Mouse (Mus musculus) brown adipose tissue, adult 24 weeks (tissue): Measurements from ENCODE around the gene Taco1. TPM values are rescaled to one million over a fixed set of nuclear protein-coding genes. Genes with fewer than 3 reads are reported as not detected.

ENCODE experiments used
- H3K27ac ChIP-seq: fragments of 200-500 bp; replicated peaks from 2 replicates; pipeline ENCODE4 v1.5.1; 2012; ENCODE audit warnings: low read depth, mild to moderate bottlenecking, low read length
- H3K4me1 ChIP-seq: fragments of 200-500 bp; 2 replicates; pipeline ENCODE4 v1.6.1; 2012; ENCODE audit warnings: low read length, mixed read lengths; ENCODE audit not compliant: control insufficient read depth, insufficient read depth, insufficient read length
- H3K4me3 ChIP-seq: fragments of 200-500 bp; 2 replicates; pipeline ENCODE4 v1.5.1; 2012; ENCODE audit warnings: low read depth, mild to moderate bottlenecking, low read length, moderate library complexity; ENCODE audit not compliant: insufficient read depth
- polyA plus RNA-seq: library from polyadenylated mRNA; stranded (reverse); fragments of >200 nt; gene quantifications from 2 replicates; pipeline ENCODE4 v1.2.4, GENCODE M21; 2012; ENCODE audit not compliant: missing spikeins, insufficient read depth, insufficient read length

The Taco1 gene
- polyA plus RNA-seq, 1 experiment, result 48.4 TPM

- Histone ChIP-seq H3K4me3 (peak overlapping the region; percentile 96), H3K4me1 (peaks cover 15% of the 10 kb centered on the region), H3K27ac (peak overlapping the region; percentile 88)
Observed at GRCm38 (mm10) chr11:106084911-106085561, 19.2 kb downstream of the Taco1 start.

GRCm38 (mm10) chr11:106098223-106098622 is 32.4 kb downstream of the Taco1 start:
- Histone ChIP-seq H3K4me1 (peaks cover 7% of the 10 kb centered on the region), H3K27ac (peak overlapping the region; percentile 66), H3K4me3 (no peak overlapping the region)

GRCm38 (mm10) chr11:106102866-106103265 is 37.0 kb downstream of the Taco1 start:
- no peak overlapping the region for H3K27ac ChIP-seq
- H3K4me3 ChIP-seq, result no peak overlapping the region
- peaks cover 2% of the 10 kb centered on the region for H3K4me1 ChIP-seq

- no peak overlapping the region for H3K27ac ChIP-seq
- no peaks in the 10 kb centered on the region; the same call in 1 of the 2 replicates for H3K4me1 ChIP-seq
- no peak overlapping the region for H3K4me3 ChIP-seq
Observed at GRCm38 (mm10) chr11:106106047-106106587, 40.3 kb downstream of the Taco1 start.

GRCm38 (mm10) chr11:106111688-106112087 is 45.8 kb downstream of the Taco1 start:
- no peak overlapping the region for H3K4me3 ChIP-seq
- H3K27ac ChIP-seq, result no peak overlapping the region
- H3K4me1 ChIP-seq, result no peaks in the 10 kb centered on the region; the same call in 1 of the 2 replicates

GRCm38 (mm10) chr11:106122221-106122620 is 56.4 kb downstream of the Taco1 start:
- Histone ChIP-seq H3K4me3 (no peak overlapping the region), H3K27ac (peak overlapping the region; percentile 74)

GRCm38 (mm10) chr11:106122736-106123135 is 56.9 kb downstream of the Taco1 start:
- peaks cover 3% of the 10 kb centered on the region for H3K4me1 ChIP-seq
- H3K4me3 ChIP-seq, result no peak overlapping the region
- H3K27ac ChIP-seq, result peak overlapping the region; percentile 74

More at GRCm38 (mm10) chr11:106122221-106122620, 56.4 kb downstream of the Taco1 start:
- peaks cover 3% of the 10 kb centered on the region for H3K4me1 ChIP-seq

Other genes starting within 250 kb of the Taco1 start
- 1.1 and 2.3 TPM in 2 replicates for gene Cyb561, start 112.7 kb upstream of the Taco1 start, polyA plus RNA-seq
- gene Ace, start 98.1 kb upstream of the Taco1 start, polyA plus RNA-seq, result 13.6 and 14.6 TPM in 2 replicates
- gene Ace3, start 71.4 kb upstream of the Taco1 start, polyA plus RNA-seq, result not detected in 2 replicates
- gene Kcnh6, start 57.9 kb upstream of the Taco1 start, polyA plus RNA-seq, result not detected in 2 replicates
- gene Dcaf7, start 29.2 kb upstream of the Taco1 start, polyA plus RNA-seq, result 8.4 and 10.1 TPM in 2 replicates
- gene Map3k3, start 18.6 kb downstream of the Taco1 start, polyA plus RNA-seq, result 8.8 and 10.1 TPM in 2 replicates
- gene Gm10840, start 94.8 kb downstream of the Taco1 start, polyA plus RNA-seq, result not detected in 2 replicates
- 3.4 and 6.1 TPM in 2 replicates for gene Limd2, start 94.8 kb downstream of the Taco1 start, polyA plus RNA-seq
- 9.3 and 9.8 TPM in 2 replicates for gene Strada, start 136.1 kb downstream of the Taco1 start, polyA plus RNA-seq
- gene Ccdc47, start 150.3 kb downstream of the Taco1 start, polyA plus RNA-seq, result 80.1 and 94.1 TPM in 2 replicates
- gene Ddx42, start 150.9 kb downstream of the Taco1 start, polyA plus RNA-seq, result 18.9 and 22.2 TPM in 2 replicates
- gene Ftsj3, start 190.0 kb downstream of the Taco1 start, polyA plus RNA-seq, result 14.1 and 15.6 TPM in 2 replicates
- 111 and 116 TPM in 2 replicates for gene Psmc5, start 190.1 kb downstream of the Taco1 start, polyA plus RNA-seq
- 18.7 and 22.3 TPM in 2 replicates for gene Smarcd2, start 206.9 kb downstream of the Taco1 start, polyA plus RNA-seq
- 0.44 TPM in 1 of 2 replicates, not detected in the other for gene Tcam1, start 210.6 kb downstream of the Taco1 start, polyA plus RNA-seq
- gene Gh, start 235.8 kb downstream of the Taco1 start, polyA plus RNA-seq, result not detected in 2 replicates
- 1.7 and 1.9 TPM in 2 replicates for gene Cd79b, start 248.7 kb downstream of the Taco1 start, polyA plus RNA-seq